Mouse (Mus musculus) intestine, embryonic 15.5 days (tissue): Measurements from ENCODE around the gene Trim45. TPM values are rescaled to one million over a fixed set of nuclear protein-coding genes. Genes with fewer than 3 reads are reported as not detected.

Experiments used
- ATAC-seq: fragments of 200-750 bp; cut with Nextera tagmentation; 2 replicates; pipeline ENCODE4 v1.8.0; 2017; ENCODE audit warnings: moderate TSS enrichment, moderate library complexity
- H3K27ac ChIP-seq: fragments of 300-500 bp; sonication (generic); 2 replicates; pipeline ENCODE4 v1.5.1; 2015; ENCODE audit warnings: mild to moderate bottlenecking, inconsistent platforms
- H3K27me3 ChIP-seq: fragments of 300-500 bp; sonication (generic); replicated peaks from 2 replicates; pipeline ENCODE4 v1.6.1; 2015; ENCODE audit warnings: inconsistent platforms
- H3K36me3 ChIP-seq: fragments of 300-500 bp; sonication (generic); 2 replicates; pipeline ENCODE4 v1.6.1; 2015; ENCODE audit warnings: inconsistent platforms
- H3K4me1 ChIP-seq: fragments of 300-500 bp; sonication (generic); replicated peaks from 2 replicates; pipeline ENCODE4 v1.6.1; 2015; ENCODE audit warnings: inconsistent platforms
- H3K4me2 ChIP-seq: fragments of 300-500 bp; sonication (generic); replicated peaks from 2 replicates; pipeline ENCODE4 v1.6.1; 2015; ENCODE audit warnings: mild to moderate bottlenecking, inconsistent platforms
- H3K4me3 ChIP-seq: fragments of 300-500 bp; sonication (generic); replicated peaks from 2 replicates; pipeline ENCODE4 v1.5.1; 2015; ENCODE audit warnings: inconsistent platforms
- H3K9ac ChIP-seq: fragments of 300-500 bp; sonication (generic); 2 replicates; pipeline ENCODE4 v1.6.1; 2015; ENCODE audit warnings: inconsistent platforms
- H3K9me3 ChIP-seq: fragments of 300-500 bp; sonication (generic); 2 replicates; pipeline ENCODE4 v1.6.1; 2016; ENCODE audit warnings: inconsistent platforms
- WGBS: fragments of 180-500 bp; shearing (Covaris S2); methylation state at CpG from one replicate; pipeline ENCODE4 v1.1.7; 2015; 5-methylcytosine and 5-hydroxymethylcytosine counted together
- polyA plus RNA-seq: library from polyadenylated mRNA; unstranded; fragments of >200 nt; fragmentation: Nextera tagmentation; extraction: Ambion mirVana; gene quantifications from 2 replicates; pipeline ENCODE4 v1.2.1, GENCODE M21; 2015

The Trim45 gene
- polyA plus RNA-seq, 1 experiment from 2014 or later = 3.8 TPM

GRCm38 (mm10) chr3:100938211-100938610 is 16.2 kb downstream of the Trim45 start:
- Histone ChIP-seq H3K27me3 (no peaks in the 10 kb centered on the region), H3K4me2 (no peak overlapping the region), H3K36me3 (peaks cover 19% of the 10 kb centered on the region), H3K4me1 (no peaks in the 10 kb centered on the region), H3K9ac (no peak overlapping the region), H3K9me3 (no peaks in the 10 kb centered on the region), H3K4me3 (no peak overlapping the region), H3K27ac (no peak overlapping the region)
- 93% methylated on average over 4 of the region's 4 CpGs for WGBS
- no peak for ATAC-seq

GRCm38 (mm10) chr3:100940496-100941037 is 18.6 kb downstream of the Trim45 start:
- WGBS = 86% methylated on average over 4 of the region's 4 CpGs
- H3K9ac ChIP-seq = no peak overlapping the region
- H3K27me3 ChIP-seq = no peaks in the 10 kb centered on the region
- no peak overlapping the region for H3K4me2 ChIP-seq
- no peak overlapping the region for H3K27ac ChIP-seq
- H3K4me3 ChIP-seq = no peak overlapping the region
- no peak for ATAC-seq
- H3K9me3 ChIP-seq = no peaks in the 10 kb centered on the region
- H3K36me3 ChIP-seq = peaks cover 33% of the 10 kb centered on the region
- H3K4me1 ChIP-seq = no peaks in the 10 kb centered on the region

GRCm38 (mm10) chr3:100947286-100947685 is 25.3 kb downstream of the Trim45 start:
- H3K9me3 ChIP-seq = no peaks in the 10 kb centered on the region
- H3K27me3 ChIP-seq = no peaks in the 10 kb centered on the region
- H3K4me1 ChIP-seq = no peaks in the 10 kb centered on the region
- no peak overlapping the region for H3K9ac ChIP-seq
- H3K4me2 ChIP-seq = no peak overlapping the region
- H3K36me3 ChIP-seq = peaks cover 48% of the 10 kb centered on the region
- no peak for ATAC-seq
- 90% methylated on average over 8 of the region's 8 CpGs for WGBS
- H3K27ac ChIP-seq = no peak overlapping the region
- no peak overlapping the region for H3K4me3 ChIP-seq

GRCm38 (mm10) chr3:100951531-100951930 is 29.5 kb downstream of the Trim45 start:
- 91% methylated on average over 4 of the region's 4 CpGs for WGBS
- H3K27me3 ChIP-seq = no peaks in the 10 kb centered on the region
- H3K4me2 ChIP-seq = no peak overlapping the region
- H3K36me3 ChIP-seq = peaks cover 43% of the 10 kb centered on the region
- no peaks in the 10 kb centered on the region for H3K4me1 ChIP-seq
- no peaks in the 10 kb centered on the region for H3K9me3 ChIP-seq
- H3K27ac ChIP-seq = no peak overlapping the region
- no peak overlapping the region for H3K9ac ChIP-seq
- H3K4me3 ChIP-seq = no peak overlapping the region
- no peak for ATAC-seq

GRCm38 (mm10) chr3:100954616-100955015 is 32.6 kb downstream of the Trim45 start:
- ATAC-seq = no peak
- H3K4me1 ChIP-seq = no peaks in the 10 kb centered on the region
- H3K4me3 ChIP-seq = no peak overlapping the region
- no peak overlapping the region for H3K9ac ChIP-seq
- no peaks in the 10 kb centered on the region for H3K9me3 ChIP-seq
- H3K4me2 ChIP-seq = no peak overlapping the region
- H3K27me3 ChIP-seq = no peaks in the 10 kb centered on the region
- H3K36me3 ChIP-seq = peaks cover 50% of the 10 kb centered on the region
- H3K27ac ChIP-seq = no peak overlapping the region

- no peak for ATAC-seq
- Histone ChIP-seq H3K27me3 (no peaks in the 10 kb centered on the region), H3K9ac (no peak overlapping the region), H3K36me3 (peaks cover 22% of the 10 kb centered on the region), H3K9me3 (no peaks in the 10 kb centered on the region), H3K4me1 (no peaks in the 10 kb centered on the region), H3K27ac (no peak overlapping the region), H3K4me3 (no peak overlapping the region), H3K4me2 (no peak overlapping the region)
- WGBS = 71% methylated on average over 5 of the region's 5 CpGs
Measured at GRCm38 (mm10) chr3:100961007-100961406, 39.0 kb downstream of the Trim45 start.

GRCm38 (mm10) chr3:100961501-100961900 is 39.5 kb downstream of the Trim45 start:
- Histone ChIP-seq H3K27me3 (no peaks in the 10 kb centered on the region), H3K4me1 (no peaks in the 10 kb centered on the region), H3K9ac (no peak overlapping the region), H3K4me3 (no peak overlapping the region), H3K4me2 (no peak overlapping the region), H3K36me3 (peaks cover 22% of the 10 kb centered on the region), H3K9me3 (no peaks in the 10 kb centered on the region), H3K27ac (no peak overlapping the region)
- ATAC-seq = no peak
- 72% methylated on average over 7 of the region's 7 CpGs for WGBS

GRCm38 (mm10) chr3:100963849-100964542 is 42.0 kb downstream of the Trim45 start:
- Histone ChIP-seq H3K9me3 (no peaks in the 10 kb centered on the region), H3K4me2 (no peak overlapping the region), H3K27me3 (no peaks in the 10 kb centered on the region), H3K4me3 (no peak overlapping the region), H3K9ac (no peak overlapping the region), H3K36me3 (peaks cover 14% of the 10 kb centered on the region), H3K4me1 (no peaks in the 10 kb centered on the region), H3K27ac (no peak overlapping the region)
- ATAC-seq = no peak
- 81% methylated on average over 14 of the region's 14 CpGs for WGBS

- H3K27ac ChIP-seq = no peak within 1 kb of the TSS
- peak within 1 kb of the TSS; percentile 68 for H3K4me3 ChIP-seq
- under 1% methylated on average over 40 of the region's 40 CpGs for WGBS
- H3K4me1 ChIP-seq = 0 out of 2 replicates have a peak, but pooled peaks cover 4% of the 10 kb centered on the region
- ATAC-seq = peak; percentile 100
- no peaks in the 10 kb centered on the region for H3K27me3 ChIP-seq
- H3K4me2 ChIP-seq = peak within 1 kb of the TSS; percentile 75
- no peaks in the 10 kb centered on the region for H3K9me3 ChIP-seq
- H3K36me3 ChIP-seq = no peaks in the 10 kb centered on the region
- peak within 1 kb of the TSS; percentile 63 for H3K9ac ChIP-seq
Measured at GRCm38 (mm10) chr3:100969176-100969917, 47.3 kb downstream of the Trim45 start, which contains the start of gene Ttf2. Gene Ttf2, minus strand, starts transcription at chr3:100969663.

GRCm38 (mm10) chr3:100973906-100974305 is 51.9 kb downstream of the Trim45 start:
- 2% methylated on average over 1 of the region's 1 CpGs for WGBS
- ATAC-seq = no peak
- H3K9ac ChIP-seq = no peak overlapping the region
- no peak overlapping the region for H3K4me2 ChIP-seq
- no peaks in the 10 kb centered on the region for H3K27me3 ChIP-seq
- no peaks in the 10 kb centered on the region for H3K36me3 ChIP-seq
- H3K4me1 ChIP-seq = 0 out of 2 replicates have a peak, but pooled peaks cover 4% of the 10 kb centered on the region
- no peaks in the 10 kb centered on the region for H3K9me3 ChIP-seq
- H3K4me3 ChIP-seq = no peak overlapping the region
- H3K27ac ChIP-seq = no peak overlapping the region

GRCm38 (mm10) chr3:100979290-100979689 is 57.3 kb downstream of the Trim45 start:
- Histone ChIP-seq H3K9me3 (no peaks in the 10 kb centered on the region), H3K36me3 (no peaks in the 10 kb centered on the region), H3K4me3 (no peak overlapping the region), H3K27ac (no peak overlapping the region), H3K4me2 (no peak overlapping the region), H3K9ac (no peak overlapping the region), H3K4me1 (no peaks in the 10 kb centered on the region), H3K27me3 (no peaks in the 10 kb centered on the region)
- whole genome bisulfite sequencing = 73% methylated on average over 8 of the region's 8 CpGs
- ATAC-seq = no peak
